Mouse (Mus musculus): ENCODE measurements at regions not wholly inside any gene's neighbourhood (a gene's known extent, or its start where the extent isn't known, plus 50 kb on each side); places are given as distances from the start of the nearest gene placed in this dataset.

- DNase-seq, result no peak
Measured at GRCm38 (mm10) chr8:112933815-112934214, 364.0 kb downstream of the Cntnap4 start.

GRCm38 (mm10) chr8:112935411-112935810, 365.6 kb downstream of the Cntnap4 start:
- no peak for DNase-seq

- DNase-seq, result peak; percentile 89
Measured at GRCm38 (mm10) chr8:112935897-112936719, 366.3 kb downstream of the Cntnap4 start.

- DNase-seq, result peak; percentile 85
Measured at GRCm38 (mm10) chr8:112972418-112972817, 402.6 kb downstream of the Cntnap4 start.

- DNase-seq, result no peak
Measured at GRCm38 (mm10) chr8:112975734-112976133, 405.9 kb downstream of the Cntnap4 start.

- no peak for DNase-seq
Measured at GRCm38 (mm10) chr8:112976312-112976711, 406.5 kb downstream of the Cntnap4 start.

- DNase-seq, result no peak
Measured at GRCm38 (mm10) chr8:112993781-112994180, 423.9 kb downstream of the Cntnap4 start.

- DNase-seq, result no peak
Measured at GRCm38 (mm10) chr8:113007356-113007755, 437.5 kb downstream of the Cntnap4 start.

- DNase-seq, result no peak
Measured at GRCm38 (mm10) chr8:113028880-113029279, 459.0 kb downstream of the Cntnap4 start.

- no peak for DNase-seq
Measured at GRCm38 (mm10) chr8:113051770-113052473, 482.1 kb downstream of the Cntnap4 start.

GRCm38 (mm10) chr8:113065246-113066169, 495.7 kb downstream of the Cntnap4 start:
- DNase-seq, result no peak

- DNase-seq, result no peak
Measured at GRCm38 (mm10) chr8:113066170-113066708, 496.4 kb downstream of the Cntnap4 start.

GRCm38 (mm10) chr8:113083976-113084375, 514.1 kb downstream of the Cntnap4 start:
- no peak for DNase-seq

- DNase-seq, result no peak
Measured at GRCm38 (mm10) chr8:113087586-113087985, 517.7 kb downstream of the Cntnap4 start.

GRCm38 (mm10) chr8:113111665-113112064, 523.7 kb upstream of the Mon1b start:
- no peak for DNase-seq

GRCm38 (mm10) chr8:113114165-113114700, 521.2 kb upstream of the Mon1b start:
- DNase-seq, result no peak

- DNase-seq, result no peak
Measured at GRCm38 (mm10) chr8:113117241-113117640, 518.1 kb upstream of the Mon1b start.

- no peak for DNase-seq
Measured at GRCm38 (mm10) chr8:113125586-113125985, 509.8 kb upstream of the Mon1b start.

- DNase-seq, result no peak
Measured at GRCm38 (mm10) chr8:113137361-113137760, 498.0 kb upstream of the Mon1b start.

- DNase-seq, result no peak
Measured at GRCm38 (mm10) chr8:113140021-113140420, 495.4 kb upstream of the Mon1b start.

- DNase-seq, result no peak
Measured at GRCm38 (mm10) chr8:113141131-113141530, 494.3 kb upstream of the Mon1b start.

GRCm38 (mm10) chr8:113176591-113176990, 458.8 kb upstream of the Mon1b start:
- DNase-seq, result no peak

All from heart, adult 11 months (tissue).